Mouse (Mus musculus) CH12.LX (cell line): ENCODE measurements at regions not wholly inside any gene's neighbourhood (a gene's known extent, or its start where the extent isn't known, plus 50 kb on each side); places are given as distances from the start of the nearest gene placed in this dataset.
A peak's percentile ranks its signal among the peaks of the same experiment; 100 is the strongest.

Source experiments
- DNase-seq: peaks from one replicate; pipeline ENCODE4 v3.0.0-alpha.2; 2013; ENCODE audit errors: extremely low read depth
- H3K27ac ChIP-seq: 2 replicates; pipeline ENCODE4 v1.5.1; 2012; ENCODE audit warnings: low read depth, mild to moderate bottlenecking, control low read depth, moderate library complexity; ENCODE audit not compliant: insufficient read depth
- H3K27me3 ChIP-seq: replicated peaks from 2 replicates; pipeline ENCODE3; 2012; ENCODE audit warnings: inconsistent platforms
- H3K36me3 ChIP-seq, 2 experiments: replicated peaks in 1 of 2; 2 replicates each; pipeline versions ENCODE3 to v1.6.1; 2012; ENCODE audit warnings: inconsistent platforms in 1 of 2, low read length in 1 of 2, mild to moderate bottlenecking in 1 of 2, mixed read lengths in 1 of 2, moderate library complexity in 1 of 2; ENCODE audit not compliant: control insufficient read depth in 1 of 2, insufficient read depth in 1 of 2
- H3K4me1 ChIP-seq, 2 experiments: 2 replicates each; pipeline ENCODE4 v1.6.1; 2012; ENCODE audit warnings: inconsistent platforms in 1 of 2, moderate library complexity in 1 of 2; ENCODE audit not compliant: insufficient read depth in 2 of 2, control insufficient read depth in 1 of 2
- H3K4me2 ChIP-seq: 2 replicates; pipeline ENCODE4 v1.6.1; 2012; ENCODE audit warnings: low read depth, mild to moderate bottlenecking, control low read depth; ENCODE audit not compliant: poor library complexity, insufficient read depth, severe bottlenecking
- H3K4me3 ChIP-seq, 3 experiments: fragments of 150-350 bp in 1 of 3; sonication (generic) in 1 of 3; replicated peaks in 1 of 3; 2 replicates each; pipeline versions ENCODE3 to v1.5.1; 2011 to 2012; ENCODE audit warnings: low read depth in 2 of 3, low read length in 2 of 3, mild to moderate bottlenecking in 2 of 3, moderate library complexity in 2 of 3, control low read depth in 1 of 3, improper control_type of control experiment in 1 of 3, inconsistent platforms in 1 of 3, mixed read lengths in 1 of 3; ENCODE audit not compliant: poor library complexity in 1 of 3
- H3K79me2 ChIP-seq: replicated peaks from 2 replicates; pipeline ENCODE4 v1.6.1; 2012; ENCODE audit warnings: mild to moderate bottlenecking, moderate library complexity; ENCODE audit not compliant: control insufficient read depth, poor library complexity, insufficient read depth, severe bottlenecking; ENCODE audit errors: extremely low read depth
- H3K9ac ChIP-seq: 2 replicates; pipeline ENCODE4 v1.6.1; 2012; ENCODE audit warnings: low read depth, mild to moderate bottlenecking, control low read depth, moderate library complexity; ENCODE audit not compliant: insufficient read depth
- H3K9me3 ChIP-seq: replicated peaks from 2 replicates; pipeline ENCODE3; 2012; ENCODE audit warnings: low read length, inconsistent platforms, mixed read lengths
- BHLHE40 ChIP-seq: IDR thresholded peaks from 2 replicates; pipeline ENCODE4 v1.6.1; 2011; ENCODE audit warnings: mild to moderate bottlenecking, low read depth, low read length, improper control_type of control experiment
- CHD1 ChIP-seq: IDR thresholded peaks from 2 replicates; pipeline ENCODE4 v1.6.1; 2012; ENCODE audit warnings: low read depth, low read length, improper control_type of control experiment, inconsistent platforms
- CHD2 ChIP-seq: IDR thresholded peaks from 2 replicates; pipeline ENCODE4 v1.6.1; 2011; ENCODE audit warnings: low read length, improper control_type of control experiment
- CTCF ChIP-seq, 2 experiments: IDR thresholded peaks in 1 of 2; conservative IDR thresholded peaks in 1 of 2; 2 replicates each; pipeline ENCODE4 v1.5.1; 2011 to 2012; ENCODE audit warnings: low read depth in 2 of 2, low read length in 2 of 2, improper control_type of control experiment in 1 of 2, inconsistent platforms in 1 of 2, mild to moderate bottlenecking in 1 of 2, moderate library complexity in 1 of 2
- ELF1 ChIP-seq: IDR thresholded peaks from 2 replicates; pipeline ENCODE4 v1.6.1; 2014; ENCODE audit warnings: low read depth, mild to moderate bottlenecking, inconsistent platforms, low read length, improper control_type of control experiment
- GABPA ChIP-seq: IDR thresholded peaks from 2 replicates; pipeline ENCODE4 v1.6.1; 2012; ENCODE audit warnings: low read depth, low read length, improper control_type of control experiment, inconsistent platforms; ENCODE audit not compliant: insufficient replicate concordance
- HCFC1 ChIP-seq: IDR thresholded peaks from 2 replicates; pipeline ENCODE4 v1.6.1; 2012; ENCODE audit warnings: low read depth, mild to moderate bottlenecking, inconsistent platforms, low read length, improper control_type of control experiment
- JUN ChIP-seq: IDR thresholded peaks from 2 replicates; pipeline ENCODE4 v1.6.1; 2011; ENCODE audit warnings: low read depth, mild to moderate bottlenecking, low read length, improper control_type of control experiment, moderate library complexity; ENCODE audit not compliant: insufficient read depth
- KAT2A ChIP-seq: IDR thresholded peaks from 2 replicates; pipeline ENCODE4 v1.6.1; 2012; ENCODE audit warnings: low read length, improper control_type of control experiment, inconsistent platforms; ENCODE audit not compliant: insufficient replicate concordance
- MAX ChIP-seq: IDR thresholded peaks from 2 replicates; pipeline ENCODE4 v1.6.1; 2011; ENCODE audit warnings: low read length, improper control_type of control experiment
- MEF2A ChIP-seq: IDR thresholded peaks from 2 replicates; pipeline ENCODE4 v1.6.1; 2014; ENCODE audit warnings: low read depth, mild to moderate bottlenecking, inconsistent platforms, low read length, improper control_type of control experiment, borderline replicate concordance
- MXI1 ChIP-seq: IDR thresholded peaks from 2 replicates; pipeline ENCODE4 v1.6.1; 2011; ENCODE audit warnings: mild to moderate bottlenecking, low read depth, low read length, improper control_type of control experiment
- MYC ChIP-seq: IDR thresholded peaks from 2 replicates; pipeline ENCODE4 v1.6.1; 2011; ENCODE audit warnings: low read depth, mild to moderate bottlenecking, improper control_type of control experiment, low read length
- PAX5 ChIP-seq: IDR thresholded peaks from 2 replicates; pipeline ENCODE4 v1.6.1; 2012; ENCODE audit warnings: low read length, inconsistent platforms, mixed read lengths
- POLR2A ChIP-seq: IDR thresholded peaks from 2 replicates; pipeline ENCODE4 v1.6.1; 2011; ENCODE audit warnings: low read depth, mild to moderate bottlenecking, improper control_type of control experiment, low read length
- TBP ChIP-seq: conservative IDR thresholded peaks from 2 replicates; pipeline ENCODE4 v1.6.1; 2011; ENCODE audit warnings: low read depth, low read length, improper control_type of control experiment
- TCF12 ChIP-seq: IDR thresholded peaks from 2 replicates; pipeline ENCODE4 v1.6.1; 2014; ENCODE audit warnings: low read depth, mild to moderate bottlenecking, inconsistent platforms, low read length, improper control_type of control experiment
- UBTF ChIP-seq: IDR thresholded peaks from 2 replicates; pipeline ENCODE4 v1.6.1; 2012; ENCODE audit warnings: low read depth, mild to moderate bottlenecking, inconsistent platforms, low read length, improper control_type of control experiment, moderate library complexity
- USF2 ChIP-seq: conservative IDR thresholded peaks from 2 replicates; pipeline ENCODE4 v1.6.1; 2011; ENCODE audit warnings: low read depth, low read length, improper control_type of control experiment
- ZKSCAN1 ChIP-seq: IDR thresholded peaks from 2 replicates; pipeline ENCODE4 v1.6.1; 2012; ENCODE audit warnings: low read depth, inconsistent platforms, low read length, improper control_type of control experiment, borderline replicate concordance
- dilution Hi-C: fragments of 300-500 bp; cut with MboI; formaldehyde crosslinking; loops from 2 replicates; pipeline ENCODE4 v1.14.3; 2020; ENCODE audit warnings: low sequenced_read_pairs; ENCODE audit not compliant: extremely low pct_unique_long_range_greater_than_20kb, extremely low pct_ligation_motif_present
- in situ Hi-C: fragments of 300-500 bp; cut with MboI; formaldehyde crosslinking; loops from 3 replicates; pipeline ENCODE4 v1.14.3; 2019; ENCODE audit warnings: low sequenced_read_pairs, low pct_ligation_motif_present, low pct_unique_long_range_greater_than_20kb, mixed read lengths

GRCm38 (mm10) chr13:99671747-99672146 lies 155.4 kb upstream of the Map1b start:
- in situ Hi-C loops = no loop called here

DNA sequence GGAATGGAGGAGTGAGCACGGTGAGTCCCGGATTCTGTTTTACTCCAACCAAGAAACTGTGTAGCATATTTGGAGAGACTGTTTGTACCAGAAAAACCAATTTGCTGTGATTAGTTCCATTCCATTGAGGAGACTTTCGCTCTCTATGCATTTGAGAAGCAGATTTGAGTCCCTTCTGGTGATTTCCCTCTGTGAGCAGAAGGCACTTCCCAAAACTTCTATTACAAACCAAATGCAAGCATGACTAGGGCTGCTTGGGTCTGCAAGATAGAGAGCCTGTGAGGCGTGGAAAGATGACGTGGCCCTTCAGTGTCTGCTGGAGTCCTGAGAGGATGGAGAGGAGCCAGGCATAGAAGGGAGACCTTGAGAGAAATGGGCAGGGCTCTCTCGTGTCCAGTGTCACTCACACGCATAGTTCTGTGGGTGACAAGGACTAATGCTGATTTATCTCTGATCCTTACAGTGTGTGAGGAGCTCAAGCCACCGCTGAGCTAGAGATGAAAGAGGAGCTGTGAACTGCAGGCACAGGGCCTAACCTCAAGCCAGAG lies 153.7 kb upstream of the Map1b start:
- Histone ChIP-seq H3K9me3 (no peaks in the 10 kb centered on the region), H3K4me1 (peaks cover 0 to 11% of the 10 kb centered on the region in 2 experiments; a peak in 2 of 4 replicates), H3K4me2 (no peak overlapping the region), H3K4me3 (no peak overlapping the region), H3K79me2 (no peaks in the 10 kb centered on the region), H3K27me3 (no peaks in the 10 kb centered on the region), H3K9ac (no peak overlapping the region), H3K36me3 (no peaks in the 10 kb centered on the region), H3K27ac (no peak overlapping the region)
- in situ Hi-C loops = no loop called here
- dilution Hi-C loops = no loop called here
- peak; percentile 17 for DNase-seq
- TF ChIP-seq CHD1 = no peak
- no peak for TF ChIP-seq MEF2A
- no peak for TF ChIP-seq ZKSCAN1
- TF ChIP-seq KAT2A = no peak
- no peak for TF ChIP-seq BHLHE40
- TF ChIP-seq GABPA = no peak
- TF ChIP-seq ELF1 = no peak
- no peak for TF ChIP-seq TBP
- no peak for TF ChIP-seq CHD2
- no peak for TF ChIP-seq MYC
- TF ChIP-seq CTCF (conservative IDR thresholded peaks at IDR 0.05 in 1 of 2, IDR thresholded peaks at IDR 0.05 in 1 of 2; ENCODE audit: low read depth in 2 of 2, low read length in 2 of 2) = no peak
- no peak for TF ChIP-seq USF2

More at GRCm38 (mm10) chr13:99671747-99672146, 155.4 kb upstream of the Map1b start:
- Histone ChIP-seq H3K9me3 (no peaks in the 10 kb centered on the region), H3K79me2 (no peaks in the 10 kb centered on the region), H3K4me2 (no peak overlapping the region), H3K4me3 (no peak overlapping the region), H3K36me3 (no peaks in the 10 kb centered on the region), H3K27me3 (no peaks in the 10 kb centered on the region), H3K27ac (no peak overlapping the region), H3K4me1 (peaks cover 0 to 11% of the 10 kb centered on the region in 2 experiments; a peak in 2 of 4 replicates), H3K9ac (no peak overlapping the region)
- DNase-seq = no peak
- TF ChIP-seq HCFC1 = no peak
- TF ChIP-seq MAX = no peak
- dilution Hi-C loops = no loop called here

GRCm38 (mm10) chr13:99668613-99669012 lies 152.3 kb upstream of the Map1b start:
- no peak for TF ChIP-seq USF2
- no peak for TF ChIP-seq JUN
- no peak for TF ChIP-seq CHD1
- no peak for TF ChIP-seq UBTF
- TF ChIP-seq CHD2 = no peak
- no peak for TF ChIP-seq PAX5
- TF ChIP-seq BHLHE40 = no peak
- no peak for TF ChIP-seq GABPA
- no peak for TF ChIP-seq MXI1
- TF ChIP-seq MAX = no peak
- no peak for TF ChIP-seq TCF12
- no peak for TF ChIP-seq POLR2A
- TF ChIP-seq, all 38 proteins: peak for 0
- Histone ChIP-seq H3K27me3 (peaks cover 2% of the 10 kb centered on the region), H3K4me1 (peaks cover 0 to 11% of the 10 kb centered on the region in 2 experiments; a peak in 2 of 4 replicates), H3K4me3 (no peak overlapping the region), H3K9ac (no peak overlapping the region), H3K9me3 (no peaks in the 10 kb centered on the region), H3K79me2 (no peaks in the 10 kb centered on the region), H3K27ac (no peak overlapping the region), H3K36me3 (no peaks in the 10 kb centered on the region), H3K4me2 (no peak overlapping the region)
- in situ Hi-C loops = no loop called here
- DNase-seq = no peak
- dilution Hi-C loops = no loop called here
